Mouse (Mus musculus) G1E (cell line): ENCODE measurements around the gene Rassf2. TPM values are rescaled to one million over a fixed set of nuclear protein-coding genes. Genes with fewer than 3 reads are reported as not detected.

ENCODE experiments used
- ATAC-seq: 2 replicates; pipeline ENCODE4 v1.8.0; 2016; ENCODE audit warnings: mild to moderate bottlenecking; ENCODE audit not compliant: insufficient number of reproducible peaks, poor library complexity, low FRiP score, severe bottlenecking; ENCODE audit errors: extremely low read depth
- DNase-seq: peaks from one replicate; pipeline ENCODE4 v3.0.0; 2012; ENCODE audit warnings: low spot score
- H3K27me3 ChIP-seq: 2 replicates; pipeline ENCODE4 v1.6.1; 2012; ENCODE audit warnings: mild to moderate bottlenecking, low read length, inconsistent platforms; ENCODE audit not compliant: insufficient read depth
- H3K36me3 ChIP-seq: replicated peaks from 2 replicates; pipeline ENCODE3; 2012; ENCODE audit warnings: mild to moderate bottlenecking, inconsistent platforms
- H3K4me1 ChIP-seq: 2 replicates; pipeline ENCODE4 v1.6.1; 2012; ENCODE audit warnings: low read depth, low read length, inconsistent platforms, mixed read lengths; ENCODE audit not compliant: insufficient read depth
- H3K4me3 ChIP-seq: 2 replicates; pipeline ENCODE4 v1.5.1; 2012; ENCODE audit warnings: low read depth, mild to moderate bottlenecking, inconsistent platforms, low read length, moderate library complexity, mixed read lengths
- H3K9me3 ChIP-seq: replicated peaks from 2 replicates; pipeline ENCODE4 v1.6.1; 2012; ENCODE audit warnings: inconsistent platforms
- CTCF ChIP-seq: IDR thresholded peaks from 2 replicates; pipeline ENCODE4 v1.5.1; 2012; ENCODE audit warnings: low read depth, low read length, inconsistent platforms, mixed read lengths
- GATA1 ChIP-seq: IDR thresholded peaks from 2 replicates; pipeline ENCODE4 v1.6.1; 2012; ENCODE audit warnings: borderline replicate concordance, low read length, inconsistent platforms, mixed read lengths
- GATA2 ChIP-seq: IDR thresholded peaks from 2 replicates; pipeline ENCODE4 v1.6.1; 2012; ENCODE audit warnings: low read depth, low read length, inconsistent platforms, borderline replicate concordance
- POLR2AphosphoS5 ChIP-seq: IDR thresholded peaks from 2 replicates; pipeline ENCODE4 v1.6.1; 2012; ENCODE audit warnings: low read depth, low read length, inconsistent platforms; ENCODE audit not compliant: insufficient replicate concordance
- TAL1 ChIP-seq: conservative IDR thresholded peaks from 2 replicates; pipeline ENCODE4 v1.6.1; 2012; ENCODE audit warnings: low read depth, low read length, inconsistent platforms, mixed read lengths
- polyA plus RNA-seq: library from polyadenylated mRNA; stranded (reverse); fragments of >175 nt; gene quantifications from 2 replicates; pipeline ENCODE4 v1.2.3, GENCODE M21; 2012
- total RNA-seq, 2 experiments: library from RNA; stranded (forward) in 1 of 2; stranded (reverse) in 1 of 2; fragments of 200-1000 nt in 1 of 2; fragments of >200 nt in 1 of 2; fragmentation: Nextera tagmentation in 1 of 2; gene quantifications; 2 replicates each; pipeline ENCODE4 v1.2.3; 2014 to 2017

The Rassf2 gene
- total and polyA plus RNA-seq, 3 experiments, result 0.03 to 1.2 (median 0.30) TPM

GRCm38 (mm10) chr2:131971098-131971497 is 59.0 kb downstream of the Rassf2 start:
- ATAC-seq (no peak), DNase-seq (no peak)
- Histone ChIP-seq H3K36me3 (no peaks in the 10 kb centered on the region), H3K4me1 (no peaks in the 10 kb centered on the region), H3K27me3 (no peaks in the 10 kb centered on the region; the same call in 1 of the 2 replicates), H3K9me3 (no peaks in the 10 kb centered on the region), H3K4me3 (no peak overlapping the region)
- TF ChIP-seq CTCF (no peak), GATA1 (no peak), TAL1 (no peak), GATA2 (no peak), POLR2AphosphoS5 (no peak)

GRCm38 (mm10) chr2:131970597-131970996 is 59.5 kb downstream of the Rassf2 start:
- Histone ChIP-seq H3K9me3 (no peaks in the 10 kb centered on the region), H3K4me1 (no peaks in the 10 kb centered on the region), H3K27me3 (no peaks in the 10 kb centered on the region; the same call in 1 of the 2 replicates), H3K36me3 (no peaks in the 10 kb centered on the region), H3K4me3 (no peak overlapping the region)
- ATAC-seq, result no peak
- no peak for DNase-seq
- TF ChIP-seq GATA2 (no peak), TAL1 (no peak), CTCF (no peak), POLR2AphosphoS5 (no peak), GATA1 (no peak)

GRCm38 (mm10) chr2:131961671-131962070 is 68.4 kb downstream of the Rassf2 start:
- ATAC-seq, result no peak
- no peak overlapping the region for H3K4me3 ChIP-seq

GRCm38 (mm10) chr2:131957731-131958222 is 72.3 kb downstream of the Rassf2 start:
- DNase-seq (no peak), ATAC-seq (no peak)
- Histone ChIP-seq H3K27me3 (peaks cover 20% of the 10 kb centered on the region), H3K4me1 (peaks cover 6% of the 10 kb centered on the region; the same call in 1 of the 2 replicates), H3K36me3 (no peaks in the 10 kb centered on the region), H3K9me3 (0 out of 2 replicates have a peak, but pooled peaks cover 2% of the 10 kb centered on the region), H3K4me3 (no peak overlapping the region)
- TF ChIP-seq GATA2, result no peak
- no peak for TF ChIP-seq CTCF
- no peak for TF ChIP-seq POLR2AphosphoS5
- TF ChIP-seq GATA1, result no peak
- no peak for TF ChIP-seq TAL1

More at GRCm38 (mm10) chr2:131961671-131962070, 68.4 kb downstream of the Rassf2 start:
- Histone ChIP-seq H3K4me1 (no peaks in the 10 kb centered on the region), H3K9me3 (0 out of 2 replicates have a peak, but pooled peaks cover 2% of the 10 kb centered on the region), H3K27me3 (peaks cover 5% of the 10 kb centered on the region), H3K36me3 (no peaks in the 10 kb centered on the region)
- no peak for DNase-seq
- no peak for TF ChIP-seq POLR2AphosphoS5
- no peak for TF ChIP-seq TAL1
- no peak for TF ChIP-seq CTCF
- TF ChIP-seq GATA1, result no peak
- TF ChIP-seq GATA2, result no peak

- Histone ChIP-seq H3K4me3 (no peak overlapping the region), H3K36me3 (no peaks in the 10 kb centered on the region), H3K4me1 (peaks cover 6% of the 10 kb centered on the region; the same call in 1 of the 2 replicates), H3K9me3 (no peaks in the 10 kb centered on the region), H3K27me3 (peaks cover 23% of the 10 kb centered on the region)
- DNase-seq (no peak), ATAC-seq (no peak)
- TF ChIP-seq POLR2AphosphoS5 (no peak), GATA1 (no peak), GATA2 (no peak), CTCF (no peak)
Observed at GRCm38 (mm10) chr2:131956336-131957256, 73.5 kb downstream of the Rassf2 start.

- DNase-seq, result no peak
- Histone ChIP-seq H3K9me3 (no peaks in the 10 kb centered on the region), H3K4me3 (no peak overlapping the region), H3K36me3 (no peaks in the 10 kb centered on the region), H3K27me3 (peaks cover 29% of the 10 kb centered on the region), H3K4me1 (peaks cover 10% of the 10 kb centered on the region)
- ATAC-seq, result no peak; the same call in 1 of the 2 replicates
- TF ChIP-seq GATA1 (no peak), GATA2 (no peak), CTCF (no peak), POLR2AphosphoS5 (no peak), TAL1 (no peak)
Observed at GRCm38 (mm10) chr2:131955264-131955663, 74.8 kb downstream of the Rassf2 start.
